Mouse (Mus musculus) R1 (cell line): ENCODE results near the gene Rtbdn.

Source experiments
- DNase-seq: peaks from one replicate; pipeline ENCODE4 v3.0.0-alpha.2; 2018; ENCODE audit warnings: low read depth, low spot score

The Rtbdn gene

DNA sequence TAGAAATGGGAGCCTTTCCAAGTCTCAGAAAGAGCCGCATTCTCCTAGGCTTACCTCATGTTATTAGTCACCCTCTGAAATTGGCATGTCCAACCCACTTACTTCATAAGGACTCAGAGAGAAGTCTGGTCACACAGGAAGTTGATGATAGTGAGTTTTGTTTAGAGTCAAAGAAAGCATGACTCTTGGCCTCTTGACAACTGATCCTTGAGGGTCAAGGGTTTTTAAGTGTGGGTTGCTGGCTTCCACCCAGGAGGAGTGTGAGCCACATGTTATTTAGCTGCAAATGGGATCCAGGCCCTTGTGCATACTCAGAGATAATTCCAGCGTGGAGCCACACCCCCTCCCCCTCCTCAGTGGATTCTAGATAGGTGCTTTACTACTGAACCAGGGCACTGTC lies 25.2 kb upstream of the Rtbdn start:
- no peak for DNase-seq

DNA sequence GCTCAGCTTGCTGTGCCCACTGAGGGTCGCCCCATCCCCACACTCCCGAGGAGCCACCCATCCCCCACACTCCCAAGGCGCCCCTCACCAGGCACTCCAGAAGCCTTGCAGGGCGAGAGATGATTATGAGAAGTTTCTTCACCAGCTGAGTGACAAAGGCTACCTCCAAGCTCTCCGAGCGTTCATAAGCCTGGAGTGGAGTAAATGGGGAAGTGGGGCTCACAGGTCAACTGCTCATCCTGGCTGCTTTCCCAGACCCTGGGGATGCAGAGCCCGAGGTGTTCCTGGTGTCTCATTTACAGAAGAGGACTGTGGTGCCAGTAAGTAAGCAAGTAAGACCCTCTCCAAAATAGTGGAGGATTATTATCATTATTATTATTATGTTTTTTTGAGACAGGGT lies 21.2 kb upstream of the Rtbdn start:
- DNase-seq: no peak

DNA sequence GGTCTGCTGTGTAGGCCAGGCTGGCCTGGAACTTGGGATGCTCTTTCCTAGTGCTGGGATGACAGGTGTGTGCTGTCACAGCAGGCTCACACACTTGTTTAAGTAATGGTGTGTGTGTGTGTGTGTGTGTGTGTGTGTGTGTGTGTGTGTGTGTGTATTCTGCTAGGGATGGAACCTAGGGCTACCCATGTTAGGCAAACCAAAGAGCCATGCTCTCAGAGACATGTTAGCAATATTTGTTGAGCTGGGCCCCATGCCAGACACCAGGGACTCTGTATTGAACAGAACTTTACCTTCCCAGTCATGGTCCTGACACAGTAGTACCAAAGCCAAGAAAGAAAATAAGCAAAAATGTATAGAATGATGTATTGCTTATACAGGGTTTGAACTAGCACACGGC lies 19.3 kb upstream of the Rtbdn start:
- no peak for DNase-seq

DNA sequence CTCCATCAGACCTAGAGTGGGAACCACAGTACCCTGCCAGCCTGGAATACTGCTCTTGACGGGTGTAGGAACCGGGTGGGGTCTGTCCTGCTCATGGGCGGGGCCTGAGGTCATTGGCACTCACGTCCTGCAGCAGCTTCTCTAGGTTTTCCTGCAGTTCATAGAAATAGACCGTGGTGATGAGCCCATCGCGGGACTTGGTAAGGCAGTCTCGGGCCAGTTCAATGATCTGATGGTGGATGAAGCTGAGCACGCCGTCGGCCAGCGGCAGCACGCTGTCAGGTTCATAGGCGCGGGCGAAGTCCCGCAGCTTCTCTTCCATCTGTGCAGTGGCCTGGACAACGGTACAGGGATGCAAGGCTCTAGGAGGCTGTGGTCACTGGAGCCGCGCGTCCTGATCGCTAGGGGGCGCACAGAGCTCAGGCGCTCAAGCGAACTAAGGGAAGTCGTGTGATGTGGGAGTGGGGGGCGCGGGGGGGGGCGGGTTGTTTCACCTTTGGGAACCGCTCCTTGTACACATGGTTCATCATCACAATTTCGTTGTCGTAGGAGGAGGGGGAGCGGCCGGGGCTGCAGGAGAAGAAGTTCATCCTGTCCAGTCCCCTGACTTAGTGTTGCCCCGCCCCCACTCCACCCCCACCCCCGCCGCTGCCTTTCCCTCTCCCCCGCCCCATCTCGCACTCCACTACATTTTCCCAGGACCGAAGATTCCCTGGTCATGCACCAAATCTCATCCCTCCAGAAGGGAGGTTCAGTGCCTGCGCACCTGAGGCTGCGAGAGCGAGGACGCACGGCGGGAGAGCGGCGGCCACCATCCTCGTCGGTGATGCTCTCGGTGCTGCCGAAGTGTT lies 18.1 kb upstream of the Rtbdn start:
- DNase-seq: peak; percentile 73

DNA sequence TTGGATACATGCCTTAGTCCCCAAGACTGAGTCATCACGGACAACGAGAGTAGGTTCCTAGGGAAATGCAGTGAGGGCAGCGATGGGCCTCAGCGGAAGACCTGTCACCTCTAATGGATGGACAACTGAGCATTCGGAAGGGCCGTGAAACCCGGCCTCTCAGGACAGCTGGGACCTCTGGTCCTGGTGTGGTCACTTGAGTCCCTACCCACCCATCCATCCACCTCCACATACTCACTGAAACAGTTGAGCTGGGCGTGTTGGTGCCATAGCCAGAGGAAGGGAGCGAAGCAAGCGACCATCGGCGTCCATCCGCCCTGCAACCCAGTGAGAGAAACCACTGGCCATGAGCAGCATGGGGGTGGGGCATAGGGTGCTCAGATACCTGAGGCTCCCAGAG lies 16.2 kb upstream of the Rtbdn start:
- DNase-seq: no peak

DNA sequence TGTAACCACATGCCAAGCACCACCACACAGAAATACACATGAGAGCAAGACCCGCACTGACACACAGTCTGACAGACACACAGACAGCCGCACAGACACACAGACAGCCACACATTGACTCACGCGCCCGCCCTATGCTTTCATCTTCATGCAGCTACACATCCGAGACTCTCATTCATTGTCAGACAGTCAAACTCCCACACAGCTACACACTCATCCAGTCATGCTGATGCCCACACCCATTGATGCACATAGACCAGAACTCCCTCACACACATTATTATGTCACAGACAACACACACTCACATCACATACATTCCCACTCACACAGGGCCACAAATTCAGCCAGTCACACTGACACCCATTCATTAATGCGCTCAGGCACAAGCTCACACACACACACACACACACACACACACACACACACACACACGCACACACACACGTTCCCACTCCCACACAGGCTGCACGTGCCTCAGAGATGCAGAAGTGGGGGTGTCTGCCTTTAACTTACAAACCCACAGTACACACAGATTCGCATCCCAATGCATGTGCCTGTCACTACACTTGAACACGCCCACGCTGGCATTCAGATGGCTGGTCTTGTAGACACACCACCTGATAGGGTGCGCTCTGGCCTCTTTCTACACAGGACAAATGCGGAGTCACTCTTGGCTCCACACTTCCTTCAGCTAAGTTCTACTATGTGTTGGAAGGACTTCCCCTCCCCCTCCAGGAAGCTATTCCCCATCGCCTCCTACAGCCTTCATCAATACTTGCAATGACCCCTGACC lies 12.8 kb upstream of the Rtbdn start:
- no peak for DNase-seq

DNA sequence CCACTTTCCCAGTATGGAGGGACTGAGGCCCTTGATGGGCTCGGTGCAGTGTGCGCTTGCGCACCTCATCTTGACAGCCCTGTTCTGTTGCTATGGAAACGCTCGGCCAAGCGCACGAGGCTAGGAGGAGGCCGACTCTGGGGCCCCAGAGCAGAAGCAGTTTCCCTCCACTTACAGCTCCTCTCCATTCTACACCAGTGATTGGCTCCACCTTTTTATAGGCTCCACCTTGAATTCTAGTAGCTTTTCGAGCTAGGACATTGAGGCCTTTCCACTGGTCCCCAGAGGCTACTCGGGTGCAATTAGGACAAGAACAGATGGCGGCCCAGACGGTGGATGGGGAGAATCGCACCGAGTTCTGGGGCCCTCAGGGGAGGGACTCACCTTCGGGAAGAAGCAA lies 11.9 kb upstream of the Rtbdn start:
- peak; percentile 93 for DNase-seq

DNA sequence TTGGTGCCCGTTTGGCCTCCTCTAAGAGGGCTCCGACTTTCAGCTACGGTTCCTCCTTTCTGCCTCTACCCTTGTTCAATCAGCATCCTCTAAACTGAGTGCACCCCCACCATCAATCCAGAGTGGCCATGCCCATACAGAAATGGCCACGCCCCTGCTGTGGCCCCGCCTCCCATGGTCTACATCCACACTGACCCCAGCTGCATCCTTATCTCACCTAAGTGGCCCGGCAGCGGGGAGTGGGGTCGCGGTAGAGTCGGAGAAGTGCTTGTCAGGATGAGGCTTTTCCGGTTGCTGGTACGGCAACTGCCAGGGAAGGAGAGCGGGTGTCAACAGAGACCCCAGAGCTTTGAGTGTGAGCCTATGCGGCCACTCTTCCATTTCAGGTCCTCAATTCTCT lies 11.3 kb upstream of the Rtbdn start:
- no peak for DNase-seq

DNA sequence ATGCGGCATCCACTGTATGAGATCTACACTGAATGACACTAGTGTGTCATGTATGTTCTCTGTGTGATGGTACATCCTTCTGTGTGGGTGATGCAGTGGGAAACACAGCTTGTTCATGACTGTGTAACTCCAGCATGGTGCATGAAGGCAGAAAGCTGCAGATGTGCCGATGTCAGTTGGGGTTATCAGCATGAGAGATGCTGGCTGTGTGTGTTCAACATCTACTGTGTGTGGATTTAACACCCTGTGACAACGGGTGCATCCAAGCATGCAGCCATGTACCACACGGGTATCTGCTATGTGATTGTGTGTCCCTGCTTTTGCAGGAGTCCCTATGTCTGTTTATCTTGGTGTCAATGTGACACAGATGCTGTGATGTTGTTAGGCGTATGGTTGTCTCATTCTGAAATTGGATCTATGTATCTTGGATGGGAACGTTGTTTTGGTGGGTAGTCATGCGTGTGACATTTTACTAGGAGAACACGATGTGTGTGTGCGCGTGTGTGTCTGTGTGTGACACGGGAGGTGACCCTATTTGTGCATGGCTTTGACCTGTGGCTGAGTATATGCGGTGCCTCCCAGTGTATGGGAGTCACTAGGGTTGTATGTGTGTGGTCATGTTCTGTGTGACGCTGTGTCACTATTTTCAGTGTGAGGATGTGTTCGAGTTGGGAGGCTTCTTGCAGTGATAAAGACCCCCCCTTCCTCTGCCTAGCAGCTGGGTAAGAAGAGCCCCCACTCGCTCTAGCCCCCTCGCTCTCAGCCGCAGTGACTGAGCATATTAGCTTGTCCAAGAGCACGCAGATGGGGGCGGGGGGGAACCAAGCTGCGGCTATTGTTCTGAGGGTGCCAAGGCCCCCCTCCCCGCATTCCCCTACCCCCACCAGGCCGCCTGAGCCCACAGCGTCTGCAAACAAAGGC lies 10.5 kb upstream of the Rtbdn start:
- DNase-seq: no peak

DNA sequence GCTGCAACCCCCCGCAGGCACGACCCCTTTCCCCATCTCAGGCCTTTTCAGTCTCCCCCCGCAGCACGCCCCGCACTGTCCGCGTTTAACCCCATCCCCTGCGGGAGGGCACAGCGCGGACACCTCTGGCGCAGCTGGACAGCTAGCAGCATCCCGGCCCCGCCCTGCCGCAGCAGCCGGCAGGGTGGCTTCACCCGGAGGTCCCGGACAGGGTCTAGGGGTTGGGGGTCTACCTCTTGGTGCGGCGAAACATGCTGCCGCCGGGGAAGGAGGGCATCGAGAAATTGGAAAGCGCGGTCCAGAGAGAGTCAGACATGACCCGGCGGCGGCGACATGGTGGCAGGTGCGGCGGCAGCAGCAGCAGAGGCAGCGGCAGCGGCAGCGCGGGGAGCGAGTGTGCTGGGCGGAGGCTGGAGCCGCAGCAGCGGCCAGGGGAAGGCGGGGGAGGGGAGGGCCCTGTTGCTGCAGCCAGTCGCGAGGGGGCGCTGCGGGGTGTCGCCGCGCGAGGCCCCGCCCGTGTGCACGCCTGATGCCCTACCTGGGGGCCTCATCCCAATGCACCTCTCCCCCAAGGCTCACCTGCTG lies 9.7 kb upstream of the Rtbdn start, which contains the start of gene Mast1:
Gene Mast1, minus strand, starts transcription at position 398 of the 585 bp plus-strand sequence.
- peak; percentile 78 for DNase-seq

DNA sequence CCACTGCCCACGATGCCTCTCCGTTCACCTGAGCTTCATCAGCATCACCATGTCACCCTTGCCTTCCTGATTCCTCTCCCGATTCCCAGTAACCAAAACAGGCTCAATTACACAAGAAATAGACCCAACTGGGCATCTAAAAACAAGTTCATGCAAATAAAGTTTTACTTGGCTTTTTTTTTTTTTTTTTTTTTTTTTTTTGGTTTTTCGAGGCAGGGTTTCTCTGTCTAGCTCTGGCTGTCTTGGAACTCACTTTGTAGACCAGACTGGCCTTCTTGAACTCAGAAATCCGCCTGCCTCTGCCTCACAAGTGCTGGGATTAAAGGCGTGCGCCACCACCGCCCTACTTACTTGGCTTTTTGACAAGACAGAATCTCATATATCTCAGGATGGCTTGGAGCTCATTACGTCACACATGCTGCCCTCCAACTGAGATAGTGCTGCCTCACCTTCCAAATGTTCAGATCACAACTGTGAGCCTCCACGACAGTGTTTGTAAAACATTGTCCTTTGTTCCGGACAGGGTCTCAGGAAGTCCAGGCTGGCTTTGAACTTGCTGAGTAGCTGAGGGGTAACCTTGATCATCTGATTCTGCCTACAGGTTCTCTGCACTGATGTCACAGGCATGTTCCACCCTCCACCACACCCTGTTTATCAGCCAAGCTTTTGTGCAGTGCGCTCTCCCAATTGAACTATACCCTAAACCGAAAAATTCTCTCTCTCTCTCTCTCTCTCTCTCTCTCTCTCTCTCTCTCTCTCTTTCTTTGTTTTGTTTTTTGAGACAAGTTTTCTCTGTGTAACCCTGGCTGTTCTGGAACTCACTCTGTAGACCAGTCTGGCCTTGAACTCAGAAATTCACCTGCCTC lies 8.9 kb upstream of the Rtbdn start:
- no peak for DNase-seq

DNA sequence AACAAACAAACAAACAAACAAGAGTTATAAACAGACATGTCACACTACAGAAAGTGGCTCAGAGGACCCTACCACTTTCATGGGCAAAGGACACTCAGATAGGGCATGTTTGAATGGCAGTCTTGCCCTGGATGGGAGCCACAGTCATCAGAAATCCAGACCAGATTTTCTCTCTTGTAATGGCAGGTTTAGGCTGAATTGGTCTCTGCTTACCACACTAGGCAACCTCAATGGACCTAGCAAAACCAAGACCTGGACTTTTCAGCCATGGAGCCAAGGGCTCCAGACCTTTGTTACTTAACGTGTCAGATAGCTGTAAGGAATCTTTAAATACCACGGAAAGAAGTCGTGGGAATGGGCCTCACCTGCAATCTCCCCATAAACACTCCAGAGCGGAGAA lies 3.1 kb upstream of the Rtbdn start:
- no peak for DNase-seq

DNA sequence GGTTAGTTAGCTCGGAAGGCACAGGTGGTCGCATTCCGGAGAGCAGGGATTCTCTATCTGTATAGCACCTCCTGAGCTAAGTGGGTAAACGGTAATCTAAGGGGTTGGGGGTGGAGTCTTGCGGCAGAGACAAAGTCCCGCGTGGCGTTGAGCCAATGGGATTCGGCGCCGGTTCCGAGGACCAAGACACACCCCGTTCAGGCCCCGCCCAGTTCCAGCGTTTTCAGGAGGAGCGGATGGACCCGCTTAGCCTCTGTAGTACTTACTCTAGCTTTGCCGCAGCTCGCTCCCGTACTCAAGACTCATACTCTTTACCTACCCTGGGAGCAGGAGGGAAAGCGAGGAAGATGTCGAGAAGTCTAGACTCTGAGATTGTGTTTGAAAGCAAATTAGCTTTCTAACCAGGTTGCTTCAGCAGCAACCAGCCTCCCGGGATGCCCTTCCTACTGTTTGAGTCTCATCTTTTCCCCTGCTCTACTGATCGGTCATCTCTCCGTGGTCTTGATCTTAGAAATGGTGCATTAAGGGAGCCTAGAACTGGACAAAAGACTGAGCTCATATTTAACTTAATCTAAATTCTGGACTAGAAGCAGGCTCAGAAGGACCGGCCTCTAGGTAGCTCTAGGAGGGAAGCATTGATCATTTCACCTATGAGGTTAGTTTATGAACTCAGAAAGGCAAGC lies 2.2 kb upstream of the Rtbdn start:
- peak; percentile 93 for DNase-seq

DNA sequence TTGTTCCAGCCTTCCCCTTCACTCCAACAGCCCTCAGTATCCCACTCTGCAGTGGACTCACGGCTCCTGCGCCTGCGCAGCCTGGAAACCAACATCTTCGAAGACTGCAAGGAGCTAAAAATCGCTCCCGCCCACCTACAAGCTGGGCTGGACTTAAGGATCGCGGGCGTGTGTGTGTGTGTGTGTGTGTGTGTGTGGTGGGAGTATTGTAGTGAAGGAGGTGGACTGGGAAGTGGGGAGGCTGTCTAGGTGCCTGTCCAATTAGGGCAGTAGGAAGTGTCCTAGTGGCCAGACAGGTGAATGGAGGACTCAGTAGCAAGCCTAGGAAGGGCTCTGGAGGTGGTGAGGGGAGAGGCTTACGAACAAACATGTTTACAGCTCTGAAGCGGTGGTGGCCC lies 1.6 kb upstream of the Rtbdn start:
- DNase-seq: no peak

DNA sequence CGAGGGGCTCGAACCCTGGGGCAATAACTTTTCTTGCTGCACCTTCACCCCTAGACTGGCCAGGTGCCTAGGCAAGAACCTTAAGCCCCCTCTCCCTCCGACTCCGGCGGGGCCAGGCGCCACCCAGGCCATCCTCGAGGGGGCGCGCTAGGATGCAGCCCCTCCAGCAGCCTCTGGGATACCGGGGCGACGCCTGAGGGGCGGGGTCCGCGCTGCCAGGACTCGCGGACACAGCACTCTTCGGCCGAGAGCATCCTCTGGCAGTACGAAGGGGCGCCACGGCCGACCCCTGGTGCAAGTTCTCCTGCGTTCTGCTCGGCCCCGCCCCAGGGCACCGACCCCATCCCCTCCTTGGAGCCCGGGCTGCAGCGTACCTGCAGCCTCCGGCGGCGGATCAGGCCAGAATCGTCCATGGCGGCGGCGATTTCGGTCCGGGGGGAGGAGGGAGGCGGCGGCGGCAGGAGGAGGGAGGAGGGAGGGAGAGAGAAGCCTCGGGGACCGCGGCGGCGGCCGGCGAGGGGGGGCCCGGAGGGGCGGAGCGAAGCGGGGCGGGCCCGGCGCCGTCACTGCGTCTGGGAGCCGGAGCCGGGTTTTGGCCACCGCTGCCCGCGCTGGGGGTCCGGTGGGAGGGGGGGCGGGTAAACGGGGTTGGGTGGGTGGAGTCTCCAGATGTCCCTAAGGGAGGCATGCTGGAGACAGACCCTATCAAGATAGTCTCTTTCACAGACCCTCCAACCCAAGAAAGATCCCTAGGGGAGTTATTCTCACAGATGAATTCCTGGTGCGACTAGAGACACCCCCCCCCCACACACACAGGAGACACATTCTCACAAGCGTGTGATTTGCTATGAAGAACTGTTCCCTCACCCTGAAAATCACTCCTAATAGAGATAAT lies 911 bp upstream of the Rtbdn start:
- peak; percentile 73 for DNase-seq

DNA sequence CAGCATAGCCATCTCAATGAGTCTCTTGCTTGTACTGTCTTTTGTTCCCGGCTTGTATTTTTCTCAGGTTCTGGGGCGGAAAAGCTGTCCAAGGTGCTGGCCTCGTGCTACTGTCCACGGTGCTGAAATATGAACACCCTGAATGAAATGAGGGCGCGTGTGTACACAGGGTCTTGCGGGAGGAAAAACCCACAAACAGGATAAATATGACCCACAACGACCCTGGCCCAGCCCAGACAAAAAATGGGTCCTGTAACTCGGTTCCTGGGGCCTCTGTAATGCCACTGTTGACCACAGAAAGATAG lies 402 bp downstream of the Rtbdn start:
- DNase-seq: no peak

DNA sequence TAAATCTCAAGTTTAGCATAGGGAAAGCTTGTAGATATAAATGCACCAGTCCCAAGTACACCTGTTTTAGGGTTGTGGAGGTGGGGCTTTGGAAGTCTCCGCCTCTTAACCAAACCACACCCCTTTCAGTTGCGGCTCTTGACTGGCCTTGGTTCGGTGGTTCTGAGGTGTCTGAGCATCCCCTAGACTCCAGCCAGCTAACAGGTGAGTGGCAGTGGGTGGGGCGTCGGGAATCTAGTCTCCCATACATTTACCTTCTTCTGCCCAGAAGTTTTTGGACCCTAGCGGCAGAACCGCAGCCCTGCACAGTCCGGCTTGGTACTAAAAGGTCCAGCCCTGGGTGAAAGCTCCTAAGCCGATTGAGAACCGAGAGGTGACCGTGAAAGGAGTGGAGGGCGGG lies 3.0 kb downstream of the Rtbdn start:
- peak; percentile 64 for DNase-seq

DNA sequence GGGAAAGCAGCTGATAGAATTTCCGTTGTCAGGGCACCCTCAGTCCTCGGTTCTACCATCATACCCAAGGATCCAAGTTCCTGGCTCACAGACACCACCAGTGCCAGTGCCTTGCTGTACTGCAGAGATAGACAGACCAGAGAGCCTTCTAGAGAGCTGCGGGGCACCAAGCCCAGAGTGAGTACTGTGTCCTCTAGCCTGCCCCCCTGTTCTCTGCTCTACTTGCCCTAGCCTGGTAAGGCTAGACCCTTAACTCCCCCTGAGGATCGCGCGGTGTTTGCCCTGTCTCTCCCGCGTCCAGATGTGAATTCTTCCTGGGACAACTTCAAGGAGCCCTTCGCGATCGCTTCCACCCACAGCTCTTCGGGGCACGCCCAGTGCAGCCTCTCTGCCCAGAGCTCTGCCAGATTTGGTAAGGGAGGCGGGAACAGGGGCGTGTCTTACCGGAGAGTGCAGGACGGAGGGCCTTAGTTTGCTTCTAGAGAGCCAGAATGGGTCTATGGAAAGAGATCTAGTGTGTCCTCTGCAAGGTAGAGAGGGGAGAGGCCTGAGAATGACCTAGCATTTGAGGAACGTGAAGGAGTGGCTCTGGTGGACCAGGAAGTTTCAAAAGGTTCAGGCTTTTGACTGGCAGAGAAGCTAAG lies 5.9 kb downstream of the Rtbdn start:
- DNase-seq: peak; percentile 90

DNA sequence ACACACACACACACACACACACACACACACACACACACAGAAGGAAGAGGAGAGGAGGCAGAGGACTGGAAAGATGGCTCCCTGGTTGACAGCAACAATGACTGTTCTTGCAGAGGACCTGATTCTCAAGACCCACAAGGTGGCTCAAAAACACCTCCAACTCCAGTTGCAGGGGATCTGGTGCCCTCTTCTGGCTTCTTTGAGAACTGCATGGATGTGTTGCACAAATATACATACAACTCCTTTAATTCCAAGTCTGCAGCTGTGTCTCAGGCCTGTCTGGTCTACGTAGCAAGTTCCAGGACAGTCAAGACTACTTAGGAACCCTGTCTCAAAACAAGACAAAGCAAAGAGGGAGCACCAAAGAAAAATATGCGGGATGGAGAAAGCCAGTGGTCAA lies 10.0 kb downstream of the Rtbdn start:
- peak; percentile 94 for DNase-seq
